Mouse (Mus musculus): Measurements from ENCODE around the gene Nmnat3.

Gene Nmnat3

DNA sequence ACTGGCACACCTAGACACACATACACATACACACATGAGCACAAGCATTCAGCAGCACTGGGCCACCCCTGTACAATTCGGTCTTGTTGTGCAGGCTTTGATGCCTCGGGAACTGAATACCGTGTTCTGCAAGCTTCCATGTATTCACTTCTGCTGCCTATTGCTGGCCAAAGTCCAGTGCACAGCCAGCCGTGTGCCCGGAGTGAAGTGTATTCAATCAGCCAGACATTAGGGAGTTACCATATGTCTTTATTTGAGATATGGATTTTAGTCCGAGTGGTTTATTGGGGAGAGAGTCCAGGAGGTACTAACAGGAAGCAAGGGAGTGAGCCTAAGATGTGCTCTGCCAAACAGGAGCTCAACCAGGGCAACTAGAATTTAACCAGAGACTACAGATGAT, 19.8 kb downstream of the Nmnat3 start:
- in situ Hi-C loops (cut with MboI, MseI): no loop called here

DNA sequence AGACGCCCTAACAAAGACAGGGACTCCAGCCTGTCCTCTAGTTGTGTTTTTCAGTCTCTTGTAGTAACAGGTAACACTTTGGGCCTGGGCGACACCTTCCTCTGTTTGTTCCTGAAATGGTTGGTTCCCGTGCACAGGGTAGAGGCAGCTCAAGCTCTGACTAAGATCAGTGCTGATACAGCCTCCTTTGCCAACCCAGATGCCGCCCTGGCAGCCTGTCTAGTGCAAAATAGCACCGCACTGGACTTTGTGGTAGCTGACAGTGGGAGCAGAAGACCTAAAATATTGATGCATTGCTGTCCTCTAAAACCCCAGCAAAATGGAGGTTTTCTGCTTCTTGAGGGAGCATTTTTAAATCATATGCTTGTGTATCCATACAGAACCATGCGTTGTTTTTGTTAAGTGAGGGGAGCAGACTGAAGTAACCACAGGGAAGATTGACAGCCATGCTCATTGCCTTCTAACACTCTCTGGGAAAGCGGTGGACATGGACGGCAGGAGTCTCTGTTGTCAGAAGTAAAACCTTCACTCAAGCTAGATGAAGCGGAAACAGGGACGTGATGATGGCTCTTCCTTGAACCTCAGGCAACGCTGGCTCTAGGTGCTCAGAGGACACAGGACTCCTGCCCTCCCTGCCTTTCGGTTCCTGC, 24.2 kb downstream of the Nmnat3 start:
- in situ Hi-C loops (cut with MboI, MseI): no loop called here

DNA sequence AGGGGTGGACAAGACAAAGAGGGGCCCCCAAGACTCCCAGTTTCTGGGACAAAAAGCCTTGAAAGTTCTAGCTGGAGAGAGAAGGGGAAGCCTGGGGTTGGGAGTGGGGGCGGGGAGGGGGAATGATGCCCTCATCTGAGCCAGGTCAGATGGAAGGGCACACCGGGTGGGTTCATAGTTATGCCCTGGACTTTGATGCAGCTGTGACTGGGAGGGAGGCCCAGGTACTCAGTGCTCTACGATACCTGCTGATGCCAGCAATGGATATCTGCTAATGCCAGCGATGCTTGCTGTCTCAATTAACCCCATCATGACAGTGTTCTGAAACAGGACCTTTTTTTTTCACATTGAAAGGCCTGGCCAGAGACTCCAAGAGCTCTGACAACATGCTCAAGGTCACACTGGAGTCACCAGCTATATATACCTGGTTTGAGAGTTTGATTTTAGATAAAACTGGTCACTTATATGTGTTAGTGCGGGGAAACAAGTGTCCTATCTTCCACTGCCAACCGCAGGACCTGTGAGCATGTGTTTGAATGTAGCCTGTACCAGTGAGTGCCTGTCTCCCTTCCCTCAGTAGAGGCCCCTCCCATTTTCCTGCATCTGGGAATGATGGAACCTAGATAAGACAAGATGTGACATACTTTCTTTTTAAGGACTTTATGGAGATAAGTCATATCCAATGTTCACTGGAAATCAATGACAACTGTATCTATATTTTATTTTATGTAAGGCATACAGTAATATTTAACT, 25.6 kb downstream of the Nmnat3 start:
- in situ Hi-C loops (cut with MboI, MseI): no loop called here

DNA sequence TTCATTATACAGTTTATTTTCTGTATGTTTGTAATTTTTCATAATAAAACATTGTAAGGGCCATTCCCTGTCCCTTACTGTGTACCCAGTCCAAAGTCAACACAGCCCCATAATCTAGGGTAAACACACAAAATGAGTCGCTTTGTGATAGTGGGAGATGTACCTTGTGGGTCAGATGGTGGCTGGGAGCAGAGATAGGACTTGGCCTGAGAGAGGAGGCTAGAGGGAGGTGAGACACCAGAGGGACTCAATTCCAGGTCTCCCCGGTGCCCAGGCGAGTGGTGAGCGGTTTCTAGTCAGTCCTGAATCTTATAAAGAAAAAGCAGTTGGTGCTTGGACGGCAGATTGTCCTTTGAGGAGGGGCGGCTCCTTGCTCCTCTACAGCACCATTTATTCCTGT, 26.4 kb downstream of the Nmnat3 start:
- in situ Hi-C loops (cut with MboI, MseI): no loop called here

DNA sequence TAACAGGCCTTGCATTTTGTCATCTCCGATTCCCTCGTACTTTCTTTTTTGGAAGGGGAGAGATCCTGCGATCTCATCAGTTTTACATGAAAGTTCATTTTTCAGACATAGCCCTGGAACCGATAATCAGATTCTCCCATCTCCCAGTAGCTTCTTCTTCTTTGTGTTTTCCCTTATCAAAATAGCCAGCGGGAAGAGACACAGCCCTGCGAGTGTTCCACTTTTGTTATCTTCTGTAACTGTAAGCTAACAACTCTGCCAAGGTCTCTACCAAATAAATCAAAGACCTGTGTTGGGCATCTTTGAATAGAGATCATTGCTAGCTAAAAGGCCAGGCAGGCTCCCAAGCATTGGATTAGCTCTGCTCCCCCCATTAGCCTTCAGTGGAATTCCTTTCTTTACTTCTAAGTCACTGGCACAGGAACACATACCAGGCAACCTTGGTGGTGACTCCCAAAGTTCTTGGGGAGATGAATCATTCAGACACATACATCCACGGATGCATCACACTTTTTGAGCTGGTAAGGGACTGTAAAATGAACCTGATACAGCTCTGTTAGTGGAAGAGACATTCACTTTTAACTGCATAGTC, 26.9 kb downstream of the Nmnat3 start:
- in situ Hi-C loops (cut with MboI, MseI): no loop called here

DNA sequence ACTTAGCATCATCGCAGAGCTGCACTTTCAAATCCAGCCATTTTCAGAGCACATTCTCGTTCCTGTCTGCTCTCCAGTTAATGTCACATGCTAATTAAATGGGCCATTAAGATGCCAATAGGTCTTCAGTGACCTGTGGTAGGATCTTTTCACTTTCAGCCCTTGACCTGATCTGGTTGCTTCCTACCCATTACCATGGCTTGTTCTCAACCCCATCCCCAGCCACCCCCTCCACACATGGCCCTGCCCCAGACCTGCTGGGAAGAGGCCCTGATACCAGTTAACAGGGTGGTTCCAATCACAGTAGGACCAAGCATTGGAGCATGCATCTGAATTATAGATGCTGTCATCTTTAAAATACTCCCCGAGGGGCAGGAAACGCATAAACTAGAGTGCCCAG, 30.7 kb downstream of the Nmnat3 start:
- in situ Hi-C loops (cut with MboI, MseI): no loop called here

DNA sequence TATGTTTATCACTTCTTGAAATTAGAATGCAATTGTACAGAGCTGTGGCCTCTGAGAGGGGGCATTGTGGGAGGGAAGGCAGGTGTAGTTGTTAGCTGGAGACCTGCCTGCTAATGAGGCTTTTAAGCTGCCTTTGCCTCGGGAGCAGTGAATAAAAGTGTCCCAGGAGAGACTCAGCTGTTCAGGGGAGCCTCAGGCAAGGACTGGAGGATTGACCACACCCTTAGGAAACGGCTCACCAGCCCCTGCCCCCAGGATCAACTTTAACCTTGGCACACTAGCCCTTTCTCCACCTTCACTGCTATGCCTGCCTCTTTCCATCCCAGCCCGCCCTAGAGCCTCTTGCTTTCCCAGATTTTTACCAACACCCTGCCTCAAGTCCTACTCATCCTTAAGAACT, 31.6 kb downstream of the Nmnat3 start:
- in situ Hi-C loops (cut with MboI, MseI): no loop called here

DNA sequence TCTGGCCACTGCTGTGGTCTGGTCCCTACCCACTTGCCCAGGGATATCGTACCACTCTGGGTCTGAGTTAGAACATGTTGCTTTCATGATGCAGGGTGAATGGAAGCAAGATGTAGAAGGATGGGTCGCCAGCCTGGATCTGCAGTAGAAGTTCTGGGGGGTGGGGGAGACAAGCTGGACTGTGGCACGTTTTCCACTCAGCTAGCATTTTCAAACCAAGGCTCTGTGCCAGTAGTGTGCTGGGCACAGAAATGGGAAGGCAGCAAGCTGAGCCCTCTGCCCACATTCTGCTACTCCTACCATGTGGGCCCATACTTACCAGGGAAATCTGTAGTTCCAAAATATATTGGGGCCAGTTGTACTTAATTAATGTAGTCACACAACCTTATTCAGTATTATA, 33.5 kb downstream of the Nmnat3 start:
- in situ Hi-C loops (cut with MboI, MseI): no loop called here

DNA sequence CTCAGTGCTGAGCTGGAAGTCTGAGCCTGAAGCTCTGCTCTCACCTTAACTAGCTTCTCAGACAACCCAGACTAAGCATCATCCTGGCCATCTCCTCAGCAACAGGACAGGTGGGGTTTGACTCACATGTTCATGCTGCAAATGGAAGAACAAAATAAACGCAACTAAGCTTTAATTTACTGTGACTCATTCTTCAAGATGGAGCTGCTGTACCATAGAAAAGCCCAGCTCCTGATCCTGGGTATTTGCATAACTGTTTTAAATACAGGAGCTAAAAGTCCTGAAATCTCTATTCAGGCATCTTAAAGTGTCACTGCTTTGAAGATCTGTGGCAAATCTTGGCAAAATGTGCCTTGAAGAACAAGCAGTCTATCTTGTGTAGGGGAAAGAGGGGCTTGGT, 38.9 kb downstream of the Nmnat3 start:
- in situ Hi-C loops (cut with MboI, MseI): no loop called here

DNA sequence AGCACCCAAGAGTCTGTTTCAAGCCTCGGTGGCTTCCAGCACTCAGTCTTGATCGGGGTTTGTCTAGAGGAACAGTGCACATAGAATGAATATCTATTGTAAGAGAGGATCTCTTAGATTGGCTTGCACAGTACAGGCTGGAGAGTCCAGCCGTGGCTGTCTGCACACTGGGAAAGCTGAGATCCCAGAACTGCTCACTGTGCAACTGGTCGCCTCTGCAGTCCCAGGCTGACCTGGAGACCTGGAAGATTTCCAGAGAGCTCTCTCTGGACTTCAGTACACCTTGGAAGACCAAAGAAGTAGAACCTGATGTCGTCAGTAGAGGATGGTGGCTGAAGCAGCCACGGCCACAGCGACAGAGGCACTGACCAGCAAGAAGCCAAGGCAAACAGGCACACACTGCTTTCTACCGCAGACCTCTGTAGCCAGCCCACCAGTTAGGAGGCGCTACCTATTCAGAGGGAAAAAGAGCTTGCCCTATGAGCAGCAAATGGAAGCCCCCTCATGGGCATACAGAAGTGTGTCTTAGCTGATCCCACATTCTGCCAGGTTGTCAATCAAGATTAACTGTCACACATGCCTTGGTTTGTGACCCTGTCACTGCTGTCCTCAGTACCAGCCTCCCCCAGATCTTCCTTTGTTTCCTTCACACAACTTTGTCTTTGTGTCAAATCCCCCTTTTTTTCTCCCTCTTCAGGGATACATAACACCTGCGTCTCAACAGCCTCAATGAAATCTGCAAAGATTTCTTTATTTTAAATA, 41.4 kb downstream of the Nmnat3 start:
- in situ Hi-C loops (cut with MboI, MseI): no loop called here

DNA sequence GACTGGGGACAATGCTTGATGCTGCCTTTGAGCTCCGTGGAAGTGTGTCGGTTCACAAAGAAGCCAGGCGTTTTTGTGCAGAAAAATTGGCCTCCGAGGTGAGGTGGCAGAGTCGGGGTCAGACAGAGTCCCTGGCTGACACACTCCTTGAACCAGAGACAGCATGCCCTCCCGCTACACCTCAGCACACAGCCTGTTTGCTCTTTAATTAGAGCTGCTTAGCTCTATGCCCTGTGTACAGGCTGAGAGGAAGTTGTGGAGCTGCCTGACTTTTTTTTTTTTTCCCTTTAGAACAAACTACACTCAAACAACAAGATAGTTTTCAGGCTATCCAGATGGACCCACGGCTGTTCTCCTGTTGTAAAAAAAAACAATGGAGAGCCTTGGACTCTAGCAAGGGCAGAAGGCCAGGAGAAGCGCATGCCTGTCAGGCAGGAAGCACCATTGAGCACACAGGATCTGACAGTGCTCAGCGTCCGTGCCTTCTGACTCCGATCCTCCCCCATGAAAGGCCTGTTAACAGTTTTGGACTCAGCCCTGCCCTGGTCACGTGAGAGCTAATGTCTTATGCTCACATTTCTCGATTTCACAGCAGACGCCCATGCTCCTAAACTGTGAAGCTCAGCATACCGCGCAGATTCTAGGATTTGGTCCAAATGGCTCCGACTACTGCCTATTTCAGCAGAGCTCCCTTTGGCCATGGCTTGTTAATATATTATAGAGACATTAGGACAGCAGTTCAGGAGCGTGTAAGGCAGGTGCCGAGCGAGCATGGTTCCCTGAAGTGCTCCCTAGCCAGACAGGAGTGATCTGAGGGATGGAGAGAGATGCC, 42.3 kb downstream of the Nmnat3 start:
- in situ Hi-C loops (cut with MboI, MseI): no loop called here

DNA sequence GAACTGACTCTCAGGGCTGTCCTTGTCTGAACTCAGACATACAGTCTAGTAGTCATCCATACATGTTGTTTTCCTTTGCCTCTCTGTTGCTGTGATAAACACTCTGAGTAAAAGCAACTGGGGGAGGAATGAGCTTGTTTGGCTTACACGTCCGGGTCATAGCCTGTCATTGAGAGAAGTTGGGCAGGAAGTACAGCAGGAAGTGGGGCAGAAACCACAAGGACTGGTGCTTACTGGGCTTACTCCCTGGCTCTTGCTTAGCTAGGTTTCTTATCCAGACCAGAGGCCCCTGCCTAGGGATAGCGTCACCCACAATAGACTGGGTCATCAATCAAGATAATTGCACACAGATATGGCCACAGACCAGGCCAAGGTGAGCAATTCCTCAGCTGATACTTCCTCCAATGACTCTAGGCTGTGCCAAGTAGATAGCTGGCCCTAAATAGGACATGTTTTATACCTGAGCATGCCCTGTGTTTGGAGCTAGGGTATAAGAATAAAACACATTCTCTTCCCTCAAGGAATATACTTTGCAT, 46.1 kb downstream of the Nmnat3 start:
- in situ Hi-C loops (cut with MboI, MseI): no loop called here

DNA sequence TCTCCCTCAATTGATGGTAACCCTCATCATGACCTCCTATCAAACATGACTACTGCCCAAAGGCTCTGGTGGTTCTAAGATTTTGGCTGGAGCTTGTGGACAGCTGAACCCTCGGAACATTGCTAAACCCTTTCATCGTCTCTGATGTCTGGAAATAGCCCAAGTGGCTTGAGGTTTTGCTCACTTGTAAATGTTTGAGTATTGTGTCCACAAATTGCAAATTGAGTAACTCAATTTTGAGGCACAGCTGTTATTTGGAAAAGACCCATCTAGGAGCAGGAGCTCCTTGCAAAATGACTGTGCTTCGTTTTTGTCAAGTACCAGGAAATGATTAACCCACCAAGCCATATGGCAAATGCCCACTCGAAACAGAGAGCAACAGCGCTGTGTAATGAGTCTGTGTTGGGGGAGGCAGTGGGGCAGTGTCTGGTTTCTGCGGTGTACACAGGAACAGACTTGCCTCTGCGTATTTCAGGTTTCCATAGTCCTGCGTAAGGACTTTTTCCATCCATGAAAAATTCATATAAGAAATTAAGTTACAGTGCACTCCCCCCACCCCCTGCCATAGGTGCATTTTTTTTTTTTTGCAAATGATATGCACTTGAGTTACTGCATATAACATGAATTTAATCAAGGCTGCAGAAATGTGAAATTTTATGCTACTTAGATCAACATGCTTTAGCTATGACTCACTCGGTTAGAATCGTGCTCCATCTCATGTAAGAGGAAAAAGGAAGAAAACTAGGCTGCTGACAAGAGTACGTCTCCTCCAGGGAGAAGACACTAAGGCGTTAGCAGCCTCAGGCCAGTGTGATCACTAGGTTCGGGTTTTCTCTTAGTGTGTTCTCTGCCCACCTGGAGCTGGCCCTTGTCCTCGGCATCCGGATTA, 50.9 kb downstream of the Nmnat3 start:
- in situ Hi-C loops (cut with MboI, MseI): no loop called here

DNA sequence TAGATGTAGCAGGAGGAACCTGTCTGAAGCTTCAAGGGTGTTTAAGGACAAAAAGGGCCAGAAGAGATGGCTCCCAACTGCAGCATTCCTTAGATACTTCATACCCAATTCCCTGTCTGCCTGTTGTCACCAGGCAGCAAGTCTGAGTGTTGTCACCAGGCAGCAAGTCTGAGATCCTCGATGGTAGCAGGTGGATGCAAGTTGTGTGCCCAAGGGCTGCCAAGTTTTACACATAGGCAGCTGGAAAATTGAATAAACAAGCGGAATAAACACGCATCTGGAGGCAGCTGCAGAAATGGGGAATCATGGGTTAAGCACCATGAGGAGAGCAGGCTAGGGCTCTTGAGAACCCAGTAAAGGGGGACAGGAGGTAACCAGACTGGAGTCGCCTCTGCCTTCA, 52.7 kb downstream of the Nmnat3 start:
- in situ Hi-C loops (cut with MboI, MseI): no loop called here

DNA sequence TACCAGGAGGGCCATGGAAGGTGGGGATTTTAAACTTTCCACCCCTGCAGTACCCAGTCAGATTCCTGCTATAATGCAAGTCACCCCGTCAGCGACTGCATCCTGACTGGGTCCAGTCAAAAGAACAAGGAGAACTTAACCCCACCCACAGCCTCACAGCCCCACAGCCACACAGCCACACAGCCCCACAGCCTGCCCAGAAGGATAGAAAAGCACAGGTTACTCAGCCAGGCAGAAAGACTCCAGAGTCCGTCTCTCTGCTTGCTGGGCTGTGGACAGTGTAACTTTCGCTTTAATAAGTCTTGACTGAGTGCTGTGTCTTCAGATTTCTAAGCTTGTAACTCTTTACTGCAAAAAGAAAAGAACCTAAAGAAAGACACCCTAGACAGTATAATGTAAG, 53.2 kb downstream of the Nmnat3 start:
- in situ Hi-C loops (cut with MboI, MseI): no loop called here

DNA sequence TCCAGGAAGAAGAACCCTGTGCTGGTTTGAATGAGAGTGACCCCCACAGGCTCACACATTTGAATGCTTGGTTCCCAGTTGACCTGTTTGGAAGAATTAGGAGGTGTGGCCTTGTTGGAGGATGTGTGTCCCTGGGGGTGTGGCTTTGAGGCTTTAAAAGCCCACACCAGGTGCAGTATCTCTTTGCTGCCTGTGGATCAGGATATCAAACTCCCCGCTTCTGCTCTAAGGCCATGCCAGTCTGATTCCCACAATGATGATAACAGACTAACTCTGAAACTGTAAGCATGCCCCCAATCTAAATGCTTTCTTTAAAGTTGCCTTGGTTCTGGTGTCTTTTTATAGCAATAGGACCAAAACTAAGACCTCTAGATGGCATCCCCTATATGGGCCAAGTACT, 58.6 kb downstream of the Nmnat3 start:
- in situ Hi-C loops (cut with MboI, MseI): no loop called here

DNA sequence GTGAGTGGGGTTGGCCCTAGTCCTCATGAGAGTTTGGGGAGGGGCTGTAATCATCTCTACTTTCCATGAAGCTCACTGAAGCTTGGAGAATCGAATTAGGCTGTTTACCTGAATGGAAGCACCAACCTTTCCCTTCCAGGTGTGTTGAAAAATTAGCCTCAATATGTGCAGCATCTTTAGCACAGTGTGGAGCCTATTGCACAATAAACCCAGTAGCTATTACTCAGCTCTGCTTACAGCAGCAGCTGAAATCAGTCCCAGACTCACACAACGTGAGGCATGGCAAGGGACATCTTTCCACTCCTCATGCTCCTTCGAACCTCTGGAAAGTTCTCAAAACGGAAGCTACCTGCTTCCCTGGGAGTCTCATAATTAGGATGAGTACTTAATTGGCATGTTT, 59.0 kb downstream of the Nmnat3 start:
- in situ Hi-C loops (cut with MboI, MseI): no loop called here

DNA sequence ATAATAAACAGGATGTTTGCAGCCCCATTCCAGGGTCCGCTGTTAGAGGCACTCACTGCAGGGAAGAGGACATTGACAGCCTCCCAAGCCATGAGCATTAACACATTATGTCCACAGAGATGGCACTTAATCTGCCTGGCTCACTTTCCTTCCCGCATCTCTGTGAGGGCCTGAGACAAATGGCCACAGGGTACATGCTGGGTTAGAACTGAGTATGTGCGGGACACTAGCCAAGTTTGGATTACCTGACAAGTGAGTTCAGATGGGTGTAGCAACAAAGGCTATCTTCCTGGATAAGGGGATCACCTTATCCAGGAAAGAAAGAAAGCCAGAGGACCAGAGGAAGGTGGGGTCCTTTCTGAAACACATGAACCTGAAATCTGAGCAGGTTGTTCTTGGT, 59.8 kb downstream of the Nmnat3 start:
- in situ Hi-C loops (cut with MboI, MseI): no loop called here

DNA sequence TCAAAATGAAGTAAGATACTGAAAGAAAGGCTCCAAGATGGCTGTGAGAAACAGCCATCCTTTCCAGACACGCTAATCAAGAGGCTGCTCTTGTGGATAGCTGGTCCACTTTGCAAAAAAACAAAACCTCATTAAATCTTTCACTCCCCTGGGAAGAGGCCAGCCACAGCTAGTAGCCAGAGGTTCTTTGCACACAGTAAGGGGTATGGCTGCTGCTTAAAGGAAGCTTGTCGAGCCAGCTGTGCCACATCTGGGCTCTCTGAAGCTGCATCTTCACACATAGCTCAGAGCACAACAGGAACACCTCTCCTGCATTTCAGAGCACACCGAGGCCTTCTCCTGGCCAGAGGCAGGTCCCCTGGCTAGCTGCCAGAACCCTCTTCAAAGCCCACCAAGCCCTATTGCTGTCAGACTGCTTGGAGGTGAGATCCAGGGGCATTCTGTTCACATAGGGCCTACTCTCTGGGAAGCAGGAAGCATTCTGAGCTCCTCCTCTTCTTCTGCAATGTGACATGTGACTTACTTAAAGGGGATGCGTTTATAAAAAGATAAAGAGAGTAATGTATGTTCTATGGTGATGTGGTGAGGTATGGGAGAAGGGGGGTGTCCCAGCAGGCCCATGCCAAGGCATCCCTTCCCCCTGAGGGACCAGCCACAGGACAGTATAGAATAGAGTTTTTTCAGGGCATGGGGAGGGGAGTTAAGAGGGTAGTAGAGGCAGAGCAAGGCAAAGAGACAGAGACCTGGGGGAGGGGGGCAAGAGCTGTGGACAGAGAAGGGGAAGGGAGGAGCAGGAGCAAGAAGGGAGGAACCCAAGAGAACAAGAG, 63.3 kb downstream of the Nmnat3 start:
- in situ Hi-C loops (cut with MboI, MseI): no loop called here
